12 mouse cellular contexts compared by ENCODE assay signal in the genomic region with DNA sequence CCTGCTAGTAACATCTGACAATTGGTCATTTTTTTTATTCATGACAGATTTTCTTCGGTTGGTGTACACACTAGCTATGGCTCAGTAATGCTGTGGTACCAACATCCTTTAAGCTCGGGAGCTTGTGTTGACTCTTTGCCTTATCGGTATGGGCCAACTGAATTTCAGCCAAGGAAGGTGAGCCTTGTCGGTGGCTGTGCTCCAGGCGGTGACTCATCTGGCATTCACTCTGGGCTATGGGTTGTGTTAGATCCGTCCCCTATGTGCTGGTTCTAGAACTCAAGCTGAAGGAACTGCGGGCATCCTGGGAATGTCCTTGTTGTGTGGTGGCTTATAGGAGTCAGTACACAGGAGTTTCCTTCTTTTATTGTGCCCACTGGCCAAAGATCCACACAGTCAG. TPM values are rescaled to one million over a fixed set of nuclear protein-coding genes. Genes with fewer than 3 reads are reported as not detected.
DNase-seq lines count a peak whose midpoint lies in the region; ATAC-seq and TF ChIP-seq lines count a peak whose summit lies in the region.
"Had no signal": no experiment of that assay in that cellular context is flagged by ENCODE, and none has a peak within 500 bp of the region (broad histone marks: within the 10 kb centered on the region; RNA-seq: fewer than 3 reads in every experiment).

No protein-coding gene starts in this region.

- intact Hi-C loops in heart, postnatal 14 days (cut with DNase I), result no loop called here

- no peak for ATAC-seq in heart, embryonic 12.5 days (ENCODE audit: insufficient number of reproducible peaks, low FRiP score)
- ATAC-seq in midbrain, embryonic 11.5 days (ENCODE audit: low FRiP score), result no peak
- ATAC-seq: inflammation-experienced regulatory T-cells, adult 6 months had no signal

- H3K4me2 ChIP-seq in heart, embryonic 12.5 days, result no peak overlapping the region
- H3K4me2 ChIP-seq in midbrain, embryonic 11.5 days, result no peak overlapping the region
- H3K4me2 ChIP-seq: limb, embryonic 12.5 days; stomach, embryonic 15.5 days had no signal

- no peak overlapping the region for H3K27ac ChIP-seq in heart, embryonic 12.5 days (ENCODE audit: poor library complexity, severe bottlenecking)
- H3K27ac ChIP-seq in midbrain, embryonic 11.5 days (ENCODE audit: low read depth, low read length), result no peak overlapping the region
- H3K27ac ChIP-seq in kidney, adult 2 months (ENCODE audit: insufficient read depth, low read depth, low read length), result no peak overlapping the region
- H3K27ac ChIP-seq: limb, embryonic 12.5 days; macrophage; stomach, embryonic 15.5 days had no signal

- DNase-seq in heart, adult 8-10 months (ENCODE audit: low spot score), result peak; percentile 53
- DNase-seq in adipocyte (ENCODE audit: low spot score), result peak; percentile 6
- DNase-seq in cerebellum, adult 11-12 months, result peak; percentile 95
- peak; percentile 43 to 45 for DNase-seq in heart, postnatal 14 days
- DNase-seq in midbrain, embryonic 11.5 days (ENCODE audit: low spot score, missing footprints), result no peak
- no peak for DNase-seq in kidney, adult 2 months
- DNase-seq in kidney, postnatal 4 days, result no peak

- TF ChIP-seq CTCF in kidney, adult 2 months (conservative IDR thresholded peaks at IDR 0.05; ENCODE audit: insufficient read depth, insufficient read length, low read depth, low read length), result no peak

- no peak overlapping the region for H3K9ac ChIP-seq in heart, embryonic 12.5 days
- H3K9ac ChIP-seq in midbrain, embryonic 11.5 days (ENCODE audit: low read length), result no peak overlapping the region
- H3K9ac ChIP-seq: limb, embryonic 12.5 days; stomach, embryonic 15.5 days had no signal

- no peaks in the 10 kb centered on the region for H3K27me3 ChIP-seq in heart, embryonic 12.5 days (replicated peaks)
- H3K27me3 ChIP-seq in midbrain, embryonic 11.5 days (ENCODE audit: control insufficient read depth, insufficient read depth, low read length), result no peaks in the 10 kb centered on the region
- no peaks in the 10 kb centered on the region for H3K27me3 ChIP-seq in kidney, adult 2 months (replicated peaks; ENCODE audit: control insufficient read depth, insufficient read depth, low read length)
- H3K27me3 ChIP-seq: limb, embryonic 12.5 days; stomach, embryonic 15.5 days had no signal

- no peak for TF ChIP-seq POLR2A in kidney, adult 2 months (IDR thresholded peaks at IDR 0.05; ENCODE audit: low read depth, low read length)

- no peaks in the 10 kb centered on the region for H3K9me3 ChIP-seq in heart, embryonic 12.5 days (replicated peaks)
- no peaks in the 10 kb centered on the region for H3K9me3 ChIP-seq in midbrain, embryonic 11.5 days (ENCODE audit: control insufficient read depth, low read length)
- H3K9me3 ChIP-seq: limb, embryonic 12.5 days; stomach, embryonic 15.5 days had no signal

- H3K4me1 ChIP-seq in heart, embryonic 12.5 days (replicated peaks), result no peaks in the 10 kb centered on the region
- no peaks in the 10 kb centered on the region for H3K4me1 ChIP-seq in midbrain, embryonic 11.5 days (ENCODE audit: control insufficient read depth, insufficient read depth, low read length)
- H3K4me1 ChIP-seq in kidney, adult 2 months (ENCODE audit: control insufficient read depth, insufficient read depth, low read length), result no peaks in the 10 kb centered on the region
- H3K4me1 ChIP-seq: limb, embryonic 12.5 days; stomach, embryonic 15.5 days had no signal

- H3K4me3 ChIP-seq in heart, embryonic 12.5 days, result no peak overlapping the region
- no peak overlapping the region for H3K4me3 ChIP-seq in midbrain, embryonic 11.5 days (ENCODE audit: low read depth, low read length)
- no peak overlapping the region for H3K4me3 ChIP-seq in kidney, adult 2 months (ENCODE audit: insufficient read depth, low read depth, low read length)
- H3K4me3 ChIP-seq: limb, embryonic 12.5 days; stomach, embryonic 15.5 days had no signal

- 70% methylated on average over 7 of the region's 7 CpGs for WGBS in heart, embryonic 12.5 days
- WGBS in midbrain, embryonic 11.5 days, result 94% methylated on average over 7 of the region's 7 CpGs
- 75% methylated on average over 7 of the region's 7 CpGs for WGBS in kidney, adult 2 months

- H3K36me3 ChIP-seq in heart, embryonic 12.5 days, result no peaks in the 10 kb centered on the region
- H3K36me3 ChIP-seq in midbrain, embryonic 11.5 days (ENCODE audit: control insufficient read depth, insufficient read depth, low read length), result no peaks in the 10 kb centered on the region
- no peaks in the 10 kb centered on the region for H3K36me3 ChIP-seq in kidney, adult 2 months (ENCODE audit: control insufficient read depth, insufficient read depth, low read length)
- H3K36me3 ChIP-seq: limb, embryonic 12.5 days; stomach, embryonic 15.5 days had no signal

RNA-seq across cellular contexts. Expression of gene Rnf182, which starts 14.3 kb away (rescaled TPM):
- total RNA-seq in heart, adult 8-10 months (2022), result under 1 TPM in 2 of 4 experiments, not detected in 2; 0.09 to 0.16 TPM
- 1.7 and 2.7 TPM in 2 replicates for polyA plus RNA-seq in heart, embryonic 12.5 days (2016; fragmentation: Nextera tagmentation; extraction: Ambion mirVana)
- total RNA-seq in heart, postnatal 14 days (2021), result under 1 TPM; 0.10 to 0.22 TPM
- 7.6 and 7.7 TPM in 2 replicates for polyA plus RNA-seq in midbrain, embryonic 11.5 days (2014; fragmentation: Nextera tagmentation; extraction: Ambion mirVana)
- polyA plus RNA-seq in kidney, adult 2 months (2012; rRNA removed), result 0.39 and 0.48 TPM in 2 replicates
- polyA plus RNA-seq: inflammation-experienced regulatory T-cells, adult 6 months; macrophage had no signal

Comparison
In these comparisons a context has a peak if more than half of its experiments do, and no peak if none do; other contexts are left out.
1. DNase-seq: peak in heart, adult 8-10 months (single experiment), adipocyte (single experiment), cerebellum, adult 11-12 months (single experiment) and heart, postnatal 14 days (2 of 2); none in midbrain, embryonic 11.5 days (single experiment), kidney, adult 2 months (single experiment) and kidney, postnatal 4 days (0 of 2).